Mouse (Mus musculus) cortical plate, adult 2 months (tissue): Measurements from ENCODE around the gene Rab34. TPM values are rescaled to one million over a fixed set of nuclear protein-coding genes. Genes with fewer than 3 reads are reported as not detected.

ENCODE experiments used
- H3K27ac ChIP-seq: fragments of 200-500 bp; 2 replicates; pipeline ENCODE4 v1.5.1; 2012; ENCODE audit warnings: low read length, control low read depth, inconsistent platforms; ENCODE audit not compliant: insufficient read depth
- H3K4me1 ChIP-seq: fragments of 200-500 bp; 2 replicates; pipeline ENCODE4 v1.6.1; 2011; ENCODE audit warnings: low read length; ENCODE audit not compliant: control insufficient read depth, insufficient read depth
- H3K4me3 ChIP-seq: fragments of 200-500 bp; 2 replicates; pipeline ENCODE4 v1.5.1; 2011; ENCODE audit warnings: mild to moderate bottlenecking, low read length, control low read depth; ENCODE audit not compliant: insufficient read depth
- CTCF ChIP-seq: fragments of 200-500 bp; IDR thresholded peaks from 2 replicates; pipeline ENCODE4 v1.5.1; 2011; ENCODE audit warnings: mild to moderate bottlenecking, control low read depth, low read length; ENCODE audit not compliant: insufficient read depth; ENCODE audit errors: extremely low read depth
- POLR2A ChIP-seq: fragments of 200-500 bp; IDR thresholded peaks from 2 replicates; pipeline ENCODE4 v1.6.1; 2011; ENCODE audit warnings: mild to moderate bottlenecking, low read length, control low read depth; ENCODE audit not compliant: insufficient read depth; ENCODE audit errors: extremely low read depth
- polyA plus RNA-seq: library from polyadenylated mRNA; depleted of rRNA; stranded (reverse); fragments of >200 nt; gene quantifications from 2 replicates; pipeline ENCODE4 v1.2.3, GENCODE M21; 2012

Gene Rab34
- polyA plus RNA-seq, 1 experiment, result 46.6 TPM

DNA sequence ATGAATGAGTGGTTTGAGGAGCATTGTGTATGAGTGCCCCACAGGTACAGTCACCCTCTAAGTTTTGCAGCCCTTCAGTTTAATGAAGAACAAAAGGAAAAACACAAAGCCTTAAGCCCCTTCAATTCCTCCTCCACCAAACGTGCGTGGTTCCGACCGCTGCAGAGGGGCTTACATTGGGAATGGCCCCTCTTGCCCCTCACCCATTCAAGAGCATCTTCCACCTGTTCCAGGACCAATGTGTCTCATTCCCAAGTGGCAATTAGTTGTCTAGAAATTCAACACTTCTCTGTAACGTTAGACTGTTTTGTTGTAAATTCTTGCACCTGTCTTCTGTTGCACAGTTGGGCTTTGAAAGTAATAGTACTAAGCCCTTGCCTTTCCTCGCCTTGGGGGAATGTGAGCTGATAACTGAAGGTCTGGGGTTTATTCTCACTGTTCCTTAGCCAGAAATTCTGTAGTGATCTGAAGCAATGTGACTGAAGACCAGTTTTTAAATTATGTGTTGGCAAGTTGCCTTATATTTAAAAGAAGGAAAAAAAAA is 32.0 kb upstream of the Rab34 start:
- Histone ChIP-seq H3K4me3 (no peak overlapping the region), H3K4me1 (peaks cover 3% of the 10 kb centered on the region; the same call in 1 of the 2 replicates), H3K27ac (no peak overlapping the region)
- TF ChIP-seq POLR2A, result no peak
- no peak for TF ChIP-seq CTCF

DNA sequence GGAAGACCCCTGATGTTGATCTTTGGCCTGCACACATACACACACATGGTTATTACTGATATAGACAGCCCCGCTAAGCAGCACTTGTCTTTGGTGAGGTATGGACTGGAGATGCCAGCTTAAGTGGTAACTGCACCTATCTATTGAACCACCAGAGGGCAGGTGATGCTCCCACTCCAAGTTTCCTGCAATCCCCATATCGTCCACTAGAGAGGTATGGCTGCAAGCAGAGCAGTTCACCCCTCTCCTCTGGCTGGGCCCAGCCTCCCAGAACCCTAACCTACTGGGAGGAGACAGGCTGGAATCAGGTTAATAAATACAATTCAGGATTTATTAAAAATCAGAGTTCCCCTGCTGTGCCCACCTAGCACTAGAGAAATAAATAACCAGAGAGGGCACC is 29.1 kb upstream of the Rab34 start:
- H3K4me1 ChIP-seq, result no peaks in the 10 kb centered on the region

GRCm38 (mm10) chr11:78159557-78159956 is 28.7 kb upstream of the Rab34 start:
- H3K27ac ChIP-seq, result no peak overlapping the region
- no peak overlapping the region for H3K4me3 ChIP-seq
- TF ChIP-seq CTCF (no peak), POLR2A (no peak)
- no peaks in the 10 kb centered on the region for H3K4me1 ChIP-seq

More for the DNA sequence above, 29.1 kb upstream of the Rab34 start:
- no peak overlapping the region for H3K27ac ChIP-seq
- TF ChIP-seq POLR2A (no peak), CTCF (peak; percentile 99)
- H3K4me3 ChIP-seq, result no peak overlapping the region

- Histone ChIP-seq H3K4me3 (no peak overlapping the region), H3K4me1 (no peaks in the 10 kb centered on the region), H3K27ac (no peak overlapping the region)
- no peak for TF ChIP-seq POLR2A
- TF ChIP-seq CTCF, result no peak
These were observed 28.1 kb upstream of the Rab34 start for GRCm38 (mm10) chr11:78160171-78160570.

DNA sequence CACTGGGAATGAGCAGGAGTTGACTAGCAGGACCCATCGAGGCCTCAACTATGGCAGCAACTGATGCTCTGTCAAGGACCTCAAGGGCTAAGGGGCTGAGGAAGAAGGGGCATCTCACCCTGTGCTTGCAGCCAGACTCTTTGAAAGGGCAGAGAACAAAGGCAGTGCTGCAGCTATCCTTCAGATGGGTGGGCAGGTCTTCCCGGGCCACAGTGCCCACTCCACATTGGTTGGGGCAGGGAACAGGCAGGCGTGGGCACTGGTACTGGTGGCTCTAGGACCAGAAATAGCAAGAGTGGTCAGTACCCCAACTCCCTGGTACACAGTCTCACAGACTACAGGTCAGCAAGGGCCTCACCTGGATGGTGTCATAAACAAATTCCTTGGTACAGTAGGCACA is 27.6 kb upstream of the Rab34 start:
- H3K27ac ChIP-seq, result no peak overlapping the region
- TF ChIP-seq POLR2A, result no peak
- no peak for TF ChIP-seq CTCF
- H3K4me1 ChIP-seq, result no peaks in the 10 kb centered on the region
- H3K4me3 ChIP-seq, result no peak overlapping the region

DNA sequence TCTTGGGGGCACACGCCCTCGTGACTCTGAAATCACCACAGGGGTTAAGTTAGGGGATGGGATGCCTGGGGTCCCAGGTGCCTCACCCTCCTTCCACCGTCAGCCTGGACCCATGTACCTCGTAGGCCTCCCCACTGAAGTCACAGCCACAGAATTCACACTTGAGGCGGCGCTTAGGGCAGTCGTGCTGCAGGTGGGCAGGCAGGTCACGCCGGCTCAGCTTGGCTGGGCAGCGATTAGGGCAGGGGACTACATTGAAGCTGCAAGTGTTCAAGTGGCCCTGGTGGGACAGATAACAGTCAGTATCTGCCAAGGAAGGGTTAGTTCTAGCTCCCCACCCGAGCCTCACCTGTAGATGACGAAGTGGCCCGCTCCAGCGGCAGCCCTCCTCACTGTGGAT is 27.1 kb upstream of the Rab34 start:
- TF ChIP-seq POLR2A (no peak), CTCF (no peak)
- no peak overlapping the region for H3K4me3 ChIP-seq
- H3K4me1 ChIP-seq, result no peaks in the 10 kb centered on the region
- no peak overlapping the region for H3K27ac ChIP-seq

GRCm38 (mm10) chr11:78161968-78162367 is 26.3 kb upstream of the Rab34 start:
- Histone ChIP-seq H3K27ac (no peak overlapping the region), H3K4me3 (no peak overlapping the region)

GRCm38 (mm10) chr11:78162504-78162903 is 25.7 kb upstream of the Rab34 start:
- H3K27ac ChIP-seq, result no peak overlapping the region
- TF ChIP-seq POLR2A, result no peak
- TF ChIP-seq CTCF, result no peak
- no peak overlapping the region for H3K4me3 ChIP-seq
- H3K4me1 ChIP-seq, result no peaks in the 10 kb centered on the region

More at GRCm38 (mm10) chr11:78161968-78162367, 26.3 kb upstream of the Rab34 start:
- H3K4me1 ChIP-seq, result no peaks in the 10 kb centered on the region
- no peak for TF ChIP-seq POLR2A
- no peak for TF ChIP-seq CTCF

DNA sequence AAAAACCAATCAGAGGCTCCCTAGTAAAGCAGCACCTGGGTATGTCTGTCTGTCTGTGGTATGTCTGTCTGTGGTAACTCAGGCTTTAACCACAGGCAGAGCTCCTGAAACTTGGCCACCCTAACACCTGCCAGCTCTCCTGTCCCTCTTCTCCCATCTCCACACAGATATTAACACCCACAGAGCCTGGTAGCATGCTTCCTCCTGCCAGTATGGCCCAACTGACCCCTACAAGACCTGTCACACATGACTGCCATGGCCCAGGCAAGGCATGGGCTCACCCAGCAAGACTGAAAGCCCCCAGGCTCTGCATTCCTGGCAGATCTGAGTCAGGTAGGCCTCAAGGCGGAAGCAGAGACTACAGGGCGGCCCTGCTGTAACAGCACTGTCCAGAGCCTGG is 25.2 kb upstream of the Rab34 start:
- H3K27ac ChIP-seq, result no peak overlapping the region
- H3K4me3 ChIP-seq, result no peak overlapping the region
- TF ChIP-seq POLR2A (no peak), CTCF (no peak)
- H3K4me1 ChIP-seq, result no peaks in the 10 kb centered on the region

DNA sequence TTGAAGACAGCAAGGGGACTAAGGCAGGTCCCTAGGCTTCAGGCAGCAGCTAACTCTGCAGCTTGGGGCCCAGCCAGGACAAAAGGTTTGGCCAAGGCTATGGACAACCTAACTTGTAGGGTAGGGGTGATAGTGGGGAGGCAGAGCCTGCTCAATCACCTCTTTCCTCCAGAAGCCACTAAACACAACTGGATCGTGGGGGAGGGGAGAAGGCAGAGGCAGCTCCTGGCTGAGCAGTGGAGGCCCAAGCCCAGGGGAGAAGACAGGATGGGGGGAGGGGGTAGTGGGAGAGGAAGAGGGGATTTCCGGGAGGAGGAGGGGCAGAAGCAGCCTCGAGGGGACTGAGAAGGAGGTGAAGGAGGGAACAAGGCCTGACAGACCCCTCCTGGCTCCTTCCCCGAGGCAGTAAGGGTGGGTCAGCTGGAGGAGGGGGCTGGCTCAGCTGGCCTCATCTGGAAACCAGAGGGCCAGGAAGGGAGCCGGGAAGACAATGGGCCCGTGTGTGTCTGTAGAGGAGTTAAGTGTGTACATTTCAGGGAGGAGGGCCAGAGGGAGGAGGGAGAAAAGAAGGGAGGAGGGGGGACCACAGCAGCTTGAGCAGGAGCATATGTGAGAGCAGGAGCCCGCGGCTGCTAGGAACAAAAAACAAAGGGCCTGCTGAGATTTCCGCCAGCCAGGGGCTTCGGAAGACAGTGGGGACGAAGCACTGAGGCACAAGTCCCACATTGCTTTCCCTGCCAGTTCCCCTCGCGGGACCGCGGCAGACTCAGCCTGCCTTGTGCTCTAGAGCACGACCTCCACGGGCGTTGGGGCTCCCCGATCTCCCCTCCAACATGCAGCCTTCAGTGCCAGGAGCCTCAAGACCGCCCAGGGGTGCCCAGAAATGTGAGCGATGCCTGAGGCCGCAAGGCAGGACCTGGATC is 24.3 kb upstream of the Rab34 start:
- Histone ChIP-seq H3K4me1 (no peaks in the 10 kb centered on the region), H3K27ac (peak overlapping the region; percentile 82), H3K4me3 (peak overlapping the region; percentile 70)
- TF ChIP-seq CTCF (no peak), POLR2A (no peak)
